Mouse (Mus musculus) CH12F3 (cell line): ENCODE measurements around the gene Mfsd7a.
"Not testable (repeated sequence)": the region's sequence is repeated elsewhere in the genome, so short reads cannot be mapped to it uniquely, and the experiment has no call there.

Experiments
- in situ Hi-C: fragments of 300-500 bp; cut with MboI; formaldehyde crosslinking; loops from 2 replicates; pipeline ENCODE4 v1.14.3; 2020; ENCODE audit warnings: low sequenced_read_pairs

Gene Mfsd7a

GRCm38 (mm10) chr5:108448785-108449668 is at the start of gene Mfsd7a:
Mfsd7a (minus strand) TSS chr5:108448891.
- in situ Hi-C loops = no loop called here

DNA sequence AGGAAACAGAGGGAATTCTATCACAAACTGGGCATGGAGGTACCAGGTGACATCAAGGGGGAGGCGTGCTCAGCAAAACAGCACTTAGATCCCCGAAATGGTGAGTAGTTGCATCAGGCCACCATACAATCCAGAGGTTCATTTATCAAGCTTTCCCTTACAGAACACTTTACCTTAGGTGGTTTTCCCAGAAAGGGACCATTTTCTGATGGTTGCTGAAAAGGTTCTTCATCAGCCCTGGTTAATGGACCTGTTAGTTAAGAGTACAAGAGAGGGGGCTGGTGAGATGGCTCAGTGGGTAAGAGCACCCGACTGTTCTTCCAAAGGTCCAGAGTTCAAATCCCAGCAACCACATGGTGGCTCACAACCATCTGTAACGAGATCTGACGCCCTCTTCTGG is 37.5 kb upstream of the Mfsd7a start:
- in situ Hi-C loops = not testable (repeated sequence)

GRCm38 (mm10) chr5:108485239-108485638 is 36.5 kb upstream of the Mfsd7a start:
- in situ Hi-C loops = no loop called here

- in situ Hi-C loops = no loop called here
Measured at GRCm38 (mm10) chr5:108483006-108483405, 34.3 kb upstream of the Mfsd7a start.

DNA sequence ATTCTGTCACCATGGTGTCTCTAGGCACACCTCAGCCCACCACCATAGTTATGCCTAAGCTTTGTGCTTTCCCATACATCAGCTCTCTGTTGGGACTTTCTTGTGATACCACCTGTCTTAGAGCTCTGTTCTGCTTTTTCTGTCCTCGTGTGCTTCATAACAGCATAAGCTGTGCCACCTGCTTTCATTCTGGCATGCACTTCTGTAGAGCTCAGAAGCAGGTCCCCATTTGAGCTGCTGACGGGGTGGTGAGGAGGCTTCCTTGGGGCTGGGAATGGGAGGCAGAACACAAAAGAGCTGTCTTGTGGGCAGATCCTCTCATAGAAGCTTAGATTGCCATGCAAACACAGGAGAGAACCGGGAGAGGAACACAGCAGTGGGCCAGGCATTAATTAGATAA is 27.3 kb upstream of the Mfsd7a start:
- in situ Hi-C loops = no loop called here

GRCm38 (mm10) chr5:108473737-108474136 is 25.0 kb upstream of the Mfsd7a start:
- in situ Hi-C loops = no loop called here

DNA sequence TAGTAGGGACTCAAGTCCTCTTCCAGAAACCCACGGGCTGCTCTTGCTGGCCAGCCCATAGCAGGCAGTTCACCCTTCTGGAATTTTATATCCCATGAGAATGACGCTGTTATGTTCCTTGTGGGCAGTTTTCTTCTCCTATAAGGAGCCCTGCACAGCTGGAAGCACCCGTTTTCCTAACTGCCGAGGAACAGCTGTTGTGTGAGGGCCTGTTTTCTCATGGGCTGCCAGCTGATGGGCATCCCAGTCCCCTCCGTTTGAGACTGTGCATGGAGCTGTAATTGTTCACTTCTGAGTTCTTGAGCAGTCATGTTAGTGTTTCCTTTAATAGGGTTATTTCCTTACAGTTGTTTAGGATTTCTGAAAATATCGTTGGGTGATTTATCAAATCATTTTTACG is 20.9 kb upstream of the Mfsd7a start:
- in situ Hi-C loops = no loop called here

DNA sequence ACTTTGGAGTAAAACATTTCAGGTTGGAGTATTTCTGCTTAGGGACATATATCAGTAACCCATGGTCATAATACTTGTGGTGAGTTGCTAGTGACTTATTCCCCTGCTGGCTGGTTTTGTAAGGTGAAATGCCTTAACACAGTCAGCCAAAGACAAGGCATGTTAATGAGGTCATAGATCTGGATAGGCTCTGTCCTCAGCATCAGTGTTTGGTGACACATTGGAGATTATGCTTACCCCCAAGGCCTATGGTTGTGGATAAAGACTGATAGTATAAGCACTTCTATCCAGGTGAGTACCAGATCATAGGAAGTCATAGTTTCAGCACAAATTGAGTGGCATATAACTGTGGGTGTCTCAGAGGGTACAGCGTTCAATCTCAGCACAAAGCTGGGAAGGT is 18.0 kb upstream of the Mfsd7a start:
- in situ Hi-C loops = no loop called here

GRCm38 (mm10) chr5:108465131-108465891 is 16.6 kb upstream of the Mfsd7a start:
- in situ Hi-C loops = no loop called here

DNA sequence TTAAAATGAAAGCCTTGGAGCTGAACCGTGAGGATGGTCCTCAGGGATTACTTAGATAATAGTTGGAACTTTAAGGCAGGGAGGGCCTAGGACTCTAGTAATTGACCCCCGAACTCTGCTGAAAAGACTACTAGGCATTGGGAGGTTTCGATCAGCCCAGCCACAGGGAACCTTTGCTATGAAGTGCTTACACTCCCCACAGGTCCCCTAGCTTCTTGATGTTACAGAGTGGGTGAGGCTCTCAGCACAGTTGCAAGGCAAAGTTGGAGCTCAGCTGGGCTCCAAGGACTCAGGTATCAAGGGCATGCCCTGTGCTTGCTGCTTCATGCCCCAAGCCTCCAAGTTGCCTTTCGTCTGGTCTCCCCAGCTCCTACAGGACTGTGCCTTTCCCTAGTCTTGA is 13.8 kb upstream of the Mfsd7a start:
- in situ Hi-C loops = no loop called here

DNA sequence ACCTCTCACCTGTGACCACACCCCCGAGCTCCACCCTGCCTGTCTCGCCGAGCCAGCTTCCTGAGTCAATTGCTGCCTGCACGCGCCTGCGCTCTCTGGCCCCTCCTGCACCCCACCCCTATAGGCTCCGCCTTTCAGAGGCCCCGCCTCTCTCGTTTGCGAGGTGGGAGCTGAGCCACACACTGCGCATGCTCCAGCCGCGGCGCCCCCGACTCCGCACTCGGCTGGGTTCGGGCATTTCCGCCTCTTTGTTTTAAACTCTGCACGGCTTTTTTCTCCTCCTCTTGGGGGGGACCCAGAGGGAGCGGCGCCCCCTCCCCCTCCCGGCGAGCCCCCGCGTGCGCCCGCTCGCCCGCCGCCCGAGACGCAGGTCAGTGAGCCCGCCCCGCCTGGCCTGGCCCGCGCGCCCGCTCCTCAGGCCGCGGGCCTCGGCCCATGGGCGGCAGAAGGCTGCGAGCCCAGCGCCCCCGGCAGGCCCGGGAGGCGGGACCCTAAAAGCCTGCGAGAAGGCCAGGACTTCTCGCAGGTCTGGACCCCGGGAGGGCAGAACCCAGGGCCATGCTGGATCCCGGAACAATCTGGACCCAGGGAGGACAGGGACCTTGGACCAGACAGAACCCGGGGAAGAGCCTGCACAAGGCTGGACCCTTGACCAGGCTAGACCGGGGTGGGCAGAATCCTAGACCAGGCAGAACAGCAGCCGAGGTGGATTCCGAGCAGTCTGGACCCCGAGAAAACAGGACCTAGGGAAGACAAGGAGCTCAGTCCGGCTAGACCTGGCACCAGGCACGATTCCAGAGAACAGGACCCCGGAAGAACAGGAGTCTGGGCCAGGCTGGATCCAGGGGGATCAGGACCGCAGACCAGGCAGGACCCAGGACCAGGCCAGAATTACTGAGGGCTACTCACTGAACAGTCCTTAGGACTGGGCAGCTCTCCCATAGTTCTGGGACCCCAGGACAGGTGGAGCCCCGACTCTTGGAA is 12.7 kb upstream of the Mfsd7a start, which contains the start of gene Pcgf3:
TSS of gene Pcgf3 (plus strand) at position 151 of the 984 bp plus-strand sequence.
- in situ Hi-C loops = no loop called here

DNA sequence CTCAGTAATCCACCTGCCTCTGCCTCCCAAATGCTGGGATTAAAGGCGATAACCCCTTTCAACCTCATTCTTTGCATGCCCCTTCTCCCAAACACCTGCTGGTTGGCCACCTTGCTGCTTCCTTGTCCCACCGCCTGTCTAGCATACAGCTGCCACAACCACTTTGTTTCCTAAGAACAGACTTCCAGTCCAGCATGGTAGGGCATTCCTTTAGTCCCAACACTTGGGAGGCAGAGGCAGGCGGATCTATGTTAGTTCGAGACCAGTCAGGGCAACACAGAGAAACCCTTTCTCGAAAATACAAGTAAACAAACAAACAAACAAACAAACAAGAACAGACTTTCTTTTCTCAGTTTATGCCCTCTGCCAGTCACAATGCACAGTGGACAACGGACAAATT is 11.8 kb upstream of the Mfsd7a start:
- in situ Hi-C loops = no loop called here

- in situ Hi-C loops = no loop called here
Measured at GRCm38 (mm10) chr5:108458706-108459105, 10.0 kb upstream of the Mfsd7a start.

GRCm38 (mm10) chr5:108454094-108454493 is 5.4 kb upstream of the Mfsd7a start:
- in situ Hi-C loops = no loop called here

DNA sequence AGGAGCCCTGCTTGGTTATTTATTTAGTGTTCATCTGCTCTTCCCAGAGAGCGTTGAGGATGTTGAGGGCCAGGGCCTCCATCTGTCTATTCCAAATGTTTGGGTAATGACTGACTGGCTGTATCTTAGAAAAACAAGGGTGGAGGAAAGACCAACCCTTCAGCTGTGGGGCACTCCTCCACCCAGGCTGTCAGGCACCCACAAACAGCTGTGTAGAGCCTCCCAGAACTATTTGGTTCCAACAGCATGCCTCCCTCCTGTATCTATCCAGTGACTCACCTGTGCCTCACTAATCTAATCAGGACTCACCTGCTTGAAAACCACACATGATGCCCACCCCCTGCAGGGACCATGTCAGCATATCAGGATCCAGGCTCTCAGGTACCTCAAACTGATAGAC is 3.7 kb upstream of the Mfsd7a start:
- in situ Hi-C loops = no loop called here

- in situ Hi-C loops = no loop called here
Measured at GRCm38 (mm10) chr5:108451611-108452010, 2.9 kb upstream of the Mfsd7a start.

- in situ Hi-C loops = no loop called here
Measured at GRCm38 (mm10) chr5:108450837-108451540, 2.3 kb upstream of the Mfsd7a start.

GRCm38 (mm10) chr5:108447857-108448256 is 834 bp downstream of the Mfsd7a start:
- in situ Hi-C loops = no loop called here

DNA sequence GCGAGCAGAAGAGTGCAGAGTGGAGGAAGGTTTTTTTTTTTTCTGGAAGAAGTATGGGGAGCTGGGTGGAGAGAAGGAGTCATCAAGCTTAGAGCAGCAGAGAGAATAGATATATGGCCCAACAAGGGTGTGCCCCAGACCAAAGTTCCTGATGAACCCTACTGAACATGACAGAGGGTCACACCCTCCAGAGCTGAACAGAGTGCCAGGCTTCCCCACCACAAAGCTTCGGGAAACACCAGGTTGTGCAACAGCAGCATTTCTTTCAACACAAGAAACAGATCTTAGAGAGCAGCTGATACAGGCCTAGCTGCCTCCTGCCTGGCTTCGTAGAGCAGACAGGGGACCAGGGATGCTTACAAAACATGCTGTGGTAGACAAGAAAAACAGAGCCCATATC is 1.7 kb downstream of the Mfsd7a start:
- in situ Hi-C loops = no loop called here

DNA sequence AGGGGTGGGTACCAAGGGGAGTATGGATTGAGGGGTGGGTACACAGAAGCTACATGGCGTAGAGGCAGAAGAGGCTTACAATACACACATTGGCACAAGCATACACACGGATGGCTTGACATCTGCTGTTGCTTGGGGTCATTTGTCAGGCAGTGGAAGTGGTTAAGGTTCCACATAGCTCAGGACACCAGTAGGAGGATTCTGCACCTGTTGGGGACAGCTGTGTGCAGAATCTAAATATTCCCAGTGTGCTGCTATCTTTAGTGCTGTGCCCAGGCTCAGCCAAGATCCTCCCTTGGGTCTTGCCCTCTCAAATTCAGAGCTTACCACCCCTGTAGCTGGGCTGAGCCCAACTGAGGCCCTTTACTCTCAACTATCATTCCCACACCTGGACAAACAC is 12.6 kb downstream of the Mfsd7a start:
- in situ Hi-C loops = no loop called here
